Mouse (Mus musculus) heart, embryonic 16.5 days (tissue): ENCODE results near the gene Cacng7. TPM values are rescaled to one million over a fixed set of nuclear protein-coding genes. Genes with fewer than 3 reads are reported as not detected.

Source experiments
- ATAC-seq: fragments of 200-750 bp; cut with Nextera tagmentation; replicated peaks from 2 replicates; pipeline ENCODE4 v1.8.0; 2017; ENCODE audit warnings: moderate number of reproducible peaks; ENCODE audit not compliant: insufficient read depth, low FRiP score; ENCODE audit errors: extremely low read depth
- H3K27ac ChIP-seq: fragments of 300-500 bp; sonication (generic); 2 replicates; pipeline ENCODE4 v1.5.1; 2014; ENCODE audit warnings: mild to moderate bottlenecking, low read length, control low read depth, moderate library complexity
- H3K27me3 ChIP-seq: fragments of 300-500 bp; sonication (generic); 2 replicates; pipeline ENCODE4 v1.6.1; 2014; ENCODE audit warnings: low read length, mixed read lengths; ENCODE audit not compliant: control insufficient read depth, insufficient read depth
- H3K36me3 ChIP-seq: fragments of 300-500 bp; sonication (generic); 2 replicates; pipeline ENCODE4 v1.6.1; 2014; ENCODE audit not compliant: control insufficient read depth, insufficient read depth
- H3K4me1 ChIP-seq: fragments of 300-500 bp; sonication (generic); 2 replicates; pipeline ENCODE4 v1.6.1; 2014; ENCODE audit warnings: low read length, mixed read lengths; ENCODE audit not compliant: control insufficient read depth, insufficient read depth
- H3K4me2 ChIP-seq: fragments of 300-500 bp; sonication (generic); 2 replicates; pipeline ENCODE4 v1.6.1; 2014; ENCODE audit warnings: low read depth, mild to moderate bottlenecking, control low read depth, low read length
- H3K4me3 ChIP-seq: fragments of 300-500 bp; sonication (generic); 2 replicates; pipeline ENCODE4 v1.5.1; 2014; ENCODE audit warnings: mild to moderate bottlenecking, control low read depth, low read length
- H3K9ac ChIP-seq: fragments of 300-500 bp; sonication (generic); 2 replicates; pipeline ENCODE4 v1.6.1; 2014; ENCODE audit warnings: low read length, control low read depth
- H3K9me3 ChIP-seq: fragments of 300-500 bp; sonication (generic); replicated peaks from 2 replicates; pipeline ENCODE4 v1.6.1; 2016; ENCODE audit warnings: low read length; ENCODE audit not compliant: control insufficient read depth
- WGBS: fragments of 180-500 bp; shearing (Covaris S2); extraction: QIAGEN DNeasy Blood & Tissue Kit; methylation state at CpG from one replicate; pipeline ENCODE4 v1.1.7; 2014; 5-methylcytosine and 5-hydroxymethylcytosine counted together
- polyA plus RNA-seq: library from polyadenylated mRNA; unstranded; fragments of >200 nt; fragmentation: Nextera tagmentation; extraction: Ambion mirVana; gene quantifications from 2 replicates; pipeline ENCODE4 v1.2.1, GENCODE M21; 2015

The Cacng7 gene
- polyA plus RNA-seq, 1 experiment from 2014 or later: 0.16 TPM

DNA sequence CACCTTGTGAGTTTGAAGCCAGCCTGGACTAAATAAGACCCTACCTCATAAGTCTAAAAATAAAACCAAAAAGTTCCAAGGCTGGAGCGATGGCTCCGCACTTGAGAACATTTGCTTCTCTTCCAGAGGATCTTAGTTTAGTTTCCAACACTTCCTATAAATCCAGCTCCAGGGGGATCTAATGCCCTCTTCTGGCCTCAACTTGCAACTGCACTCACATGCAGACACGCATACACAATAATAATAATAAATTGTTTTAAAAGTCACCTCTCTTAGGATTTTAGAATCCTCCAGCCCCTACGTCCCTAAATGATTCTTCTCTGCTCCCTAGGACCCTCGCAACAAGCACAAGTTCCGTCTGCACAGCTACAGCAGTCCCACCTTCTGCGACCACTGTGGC lies 22.5 kb upstream of the Cacng7 start:
- ATAC-seq: no peak
- no peak overlapping the region for H3K9ac ChIP-seq
- H3K4me3 ChIP-seq: no peak overlapping the region
- H3K4me1 ChIP-seq: no peaks in the 10 kb centered on the region
- H3K9me3 ChIP-seq: peaks cover 4% of the 10 kb centered on the region
- WGBS: 94% methylated on average over 7 of the region's 7 CpGs
- peaks cover 7% of the 10 kb centered on the region; the same call in 1 of the 2 replicates for H3K27me3 ChIP-seq
- H3K27ac ChIP-seq: no peak overlapping the region
- H3K36me3 ChIP-seq: no peaks in the 10 kb centered on the region
- H3K4me2 ChIP-seq: no peak overlapping the region

DNA sequence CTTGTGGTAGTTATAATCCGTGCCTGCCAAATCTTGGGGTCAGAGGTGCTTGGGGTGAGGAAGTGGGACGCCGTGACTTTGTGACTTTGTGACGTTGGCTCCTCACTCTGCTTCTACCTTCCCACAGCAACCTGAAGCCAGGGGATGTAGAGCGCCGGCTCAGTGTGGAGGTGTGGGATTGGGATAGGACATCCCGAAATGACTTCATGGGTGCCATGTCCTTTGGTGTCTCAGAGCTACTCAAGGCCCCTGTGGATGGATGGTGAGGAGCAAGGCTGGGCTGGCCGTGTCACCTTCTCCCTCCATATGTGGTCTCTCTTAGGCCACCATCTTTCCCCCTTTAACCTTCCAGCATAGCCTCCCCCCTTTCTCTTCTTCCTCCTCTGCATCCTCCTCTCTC lies 19.2 kb upstream of the Cacng7 start:
- ATAC-seq: no peak
- peaks cover 4% of the 10 kb centered on the region for H3K9me3 ChIP-seq
- no peak overlapping the region for H3K27ac ChIP-seq
- H3K27me3 ChIP-seq: no peaks in the 10 kb centered on the region
- no peaks in the 10 kb centered on the region; the same call in 1 of the 2 replicates for H3K4me1 ChIP-seq
- H3K36me3 ChIP-seq: no peaks in the 10 kb centered on the region
- H3K9ac ChIP-seq: no peak overlapping the region
- no peak overlapping the region for H3K4me2 ChIP-seq
- H3K4me3 ChIP-seq: no peak overlapping the region
- WGBS: 72% methylated on average over 8 of the region's 8 CpGs

DNA sequence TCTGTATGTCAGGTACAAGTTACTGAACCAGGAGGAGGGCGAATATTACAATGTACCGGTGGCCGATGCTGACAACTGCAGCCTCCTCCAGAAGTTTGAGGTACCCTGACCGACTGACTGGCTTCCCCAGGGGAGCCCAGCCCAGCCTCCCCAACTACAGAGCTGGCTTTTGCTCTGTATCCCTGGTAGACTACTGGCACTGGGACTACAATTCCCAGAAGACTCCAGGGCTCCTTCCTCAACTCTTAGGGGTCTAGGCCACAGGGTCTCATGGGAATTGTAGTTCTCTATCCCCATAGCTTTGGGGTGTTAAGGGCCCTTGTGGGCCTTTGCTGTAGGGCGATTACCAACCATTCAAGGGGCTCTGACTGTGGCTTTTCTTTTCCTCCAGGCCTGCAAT lies 18.6 kb upstream of the Cacng7 start:
- Histone ChIP-seq H3K9ac (no peak overlapping the region), H3K9me3 (peaks cover 4% of the 10 kb centered on the region), H3K27me3 (no peaks in the 10 kb centered on the region), H3K27ac (no peak overlapping the region), H3K4me3 (no peak overlapping the region), H3K36me3 (no peaks in the 10 kb centered on the region), H3K4me2 (no peak overlapping the region), H3K4me1 (no peaks in the 10 kb centered on the region; the same call in 1 of the 2 replicates)
- ATAC-seq: no peak
- WGBS: 60% methylated on average over 5 of the region's 5 CpGs

DNA sequence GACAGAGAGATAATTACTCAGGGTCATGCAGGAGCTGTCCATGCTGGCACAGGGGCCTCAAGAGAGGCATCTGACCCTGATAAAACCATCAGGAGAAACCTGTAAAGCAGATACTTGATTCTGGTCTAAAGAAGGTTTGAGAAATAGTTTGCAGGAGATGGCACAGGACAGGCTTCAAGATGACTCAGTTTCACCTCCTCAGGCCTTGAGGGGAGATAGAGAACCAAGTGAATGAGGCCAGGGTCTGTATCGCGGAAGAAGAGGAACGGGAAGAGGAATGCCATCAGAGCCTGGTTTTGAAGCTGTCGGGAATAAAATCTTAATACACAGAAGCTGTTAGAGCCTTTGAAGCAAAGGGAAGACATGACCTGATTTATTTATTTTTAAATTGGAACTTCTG lies 15.1 kb upstream of the Cacng7 start:
- H3K9me3 ChIP-seq: no peaks in the 10 kb centered on the region
- H3K27me3 ChIP-seq: no peaks in the 10 kb centered on the region
- no peak overlapping the region for H3K4me2 ChIP-seq
- no peak overlapping the region for H3K9ac ChIP-seq
- H3K4me1 ChIP-seq: no peaks in the 10 kb centered on the region; the same call in 1 of the 2 replicates
- H3K36me3 ChIP-seq: no peaks in the 10 kb centered on the region
- no peak overlapping the region for H3K4me3 ChIP-seq
- no peak for ATAC-seq
- 38% methylated on average over 4 of the region's 4 CpGs for WGBS
- H3K27ac ChIP-seq: no peak overlapping the region

DNA sequence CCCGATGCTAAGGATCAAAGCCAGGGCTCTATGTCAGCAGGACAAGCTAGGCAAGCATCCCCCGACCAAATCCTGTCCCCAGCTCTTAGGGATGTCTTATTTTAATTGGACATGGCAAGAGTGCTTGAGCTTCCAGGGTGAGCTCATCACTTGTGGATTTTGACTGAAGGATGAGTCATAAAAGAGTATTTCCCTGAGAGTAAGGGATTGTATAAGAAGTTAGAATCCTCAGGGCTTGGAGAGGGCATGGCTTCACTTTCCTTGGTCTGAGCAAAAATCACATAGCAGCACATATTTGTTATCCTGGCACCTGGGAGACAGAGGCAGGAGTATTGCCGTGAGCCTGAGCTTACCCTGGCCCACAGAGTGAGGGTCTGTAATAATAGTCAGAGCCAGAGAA lies 11.9 kb upstream of the Cacng7 start:
- Histone ChIP-seq H3K27ac (no peak overlapping the region), H3K4me1 (no peaks in the 10 kb centered on the region; the same call in 1 of the 2 replicates), H3K9ac (no peak overlapping the region), H3K9me3 (no peaks in the 10 kb centered on the region), H3K27me3 (no peaks in the 10 kb centered on the region), H3K4me3 (no peak overlapping the region), H3K36me3 (no peaks in the 10 kb centered on the region), H3K4me2 (no peak overlapping the region)
- 59% methylated on average over 3 of the region's 3 CpGs for WGBS
- no peak for ATAC-seq

DNA sequence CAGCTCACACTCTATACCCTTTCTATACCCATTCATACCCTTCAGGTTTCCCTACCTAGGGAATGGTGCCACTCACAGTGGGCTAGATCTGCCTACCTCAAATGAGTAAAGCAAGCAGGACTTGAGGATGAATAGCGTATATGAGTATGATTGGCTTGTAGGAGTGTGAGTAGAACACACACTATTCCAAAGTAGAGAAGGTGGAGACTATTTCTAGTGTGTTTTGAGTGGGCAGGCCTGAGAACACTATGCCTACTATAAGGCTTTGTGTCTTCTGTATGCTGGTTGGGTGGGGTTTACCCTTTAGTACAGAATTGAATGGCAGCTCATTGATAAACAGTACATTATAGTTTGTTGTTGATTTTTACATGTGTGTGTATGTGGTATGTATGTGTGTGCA lies 8.9 kb upstream of the Cacng7 start:
- 77% methylated on average over 1 of the region's 1 CpGs for WGBS
- Histone ChIP-seq H3K4me3 (no peak overlapping the region), H3K27me3 (0 out of 2 replicates have a peak, but pooled peaks cover 3% of the 10 kb centered on the region)

DNA sequence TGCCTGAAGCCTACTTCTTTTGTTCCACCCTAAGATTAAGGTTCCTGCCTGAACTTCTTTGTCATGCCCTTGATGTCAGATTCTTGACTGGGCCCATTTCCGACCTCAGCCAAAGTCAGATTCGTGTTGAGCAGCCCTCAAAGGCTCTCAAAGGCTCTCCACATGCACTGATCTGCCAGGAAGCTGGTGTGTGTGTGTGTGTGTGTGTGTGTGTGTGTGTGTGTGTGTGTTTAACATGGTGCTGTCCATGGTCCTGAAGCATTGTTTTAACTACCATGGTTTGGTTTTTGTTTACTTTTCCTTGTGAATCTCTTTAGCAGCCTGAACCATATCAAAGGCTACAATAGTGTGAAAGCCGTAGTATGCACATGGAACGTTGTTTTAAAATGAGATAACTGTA lies 4.8 kb upstream of the Cacng7 start:
- H3K9ac ChIP-seq: no peak overlapping the region
- no peaks in the 10 kb centered on the region for H3K9me3 ChIP-seq
- no peak overlapping the region for H3K27ac ChIP-seq
- H3K27me3 ChIP-seq: peaks cover 23% of the 10 kb centered on the region
- peaks cover 15% of the 10 kb centered on the region for H3K4me1 ChIP-seq
- no peak overlapping the region for H3K4me3 ChIP-seq
- ATAC-seq: no peak
- H3K4me2 ChIP-seq: no peak overlapping the region
- no peaks in the 10 kb centered on the region for H3K36me3 ChIP-seq
- WGBS: 57% methylated on average over 4 of the region's 4 CpGs

More for the DNA sequence above, 8.9 kb upstream of the Cacng7 start:
- Histone ChIP-seq H3K9ac (no peak overlapping the region), H3K9me3 (no peaks in the 10 kb centered on the region), H3K4me2 (no peak overlapping the region), H3K36me3 (no peaks in the 10 kb centered on the region), H3K4me1 (no peaks in the 10 kb centered on the region), H3K27ac (no peak overlapping the region)
- ATAC-seq: no peak

DNA sequence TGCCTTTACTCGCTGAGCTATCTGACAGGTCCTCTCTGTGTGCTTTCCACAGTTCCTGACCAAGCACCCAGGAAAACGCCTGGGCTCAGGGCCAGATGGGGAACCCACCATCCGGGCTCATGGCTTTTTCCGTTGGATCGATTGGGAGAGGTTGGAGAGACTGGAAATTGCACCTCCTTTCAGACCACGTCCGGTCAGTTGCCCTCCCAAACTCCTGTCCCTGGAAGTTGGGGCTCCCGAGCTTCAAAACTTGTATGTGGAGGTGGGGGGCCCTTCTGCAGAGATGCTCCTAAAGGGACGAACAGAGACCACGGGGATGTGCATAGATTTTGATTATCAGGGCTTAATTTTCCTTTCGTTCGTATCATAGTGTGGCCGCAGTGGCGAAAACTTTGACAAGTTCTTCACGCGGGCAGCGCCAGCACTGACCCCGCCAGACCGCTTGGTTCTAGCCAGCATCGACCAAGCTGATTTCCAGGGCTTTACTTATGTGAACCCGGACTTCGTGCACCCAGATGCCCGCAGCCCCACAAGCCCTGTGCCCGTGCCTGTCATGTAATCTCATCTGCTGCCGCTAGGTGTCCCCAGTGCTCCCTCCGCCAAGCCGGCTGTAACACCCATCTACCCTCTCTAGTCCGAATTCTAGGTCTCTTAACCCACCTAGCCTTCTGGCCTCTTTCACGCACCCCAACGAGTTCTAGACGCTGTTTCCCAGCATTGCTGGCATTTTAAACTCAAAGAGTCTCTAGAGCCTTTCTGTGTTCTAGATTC lies 2.8 kb upstream of the Cacng7 start:
- H3K9me3 ChIP-seq: no peaks in the 10 kb centered on the region
- ATAC-seq: peak; percentile 54
- peaks cover 18% of the 10 kb centered on the region for H3K4me1 ChIP-seq
- WGBS: 19% methylated on average over 31 of the region's 31 CpGs
- no peak overlapping the region for H3K27ac ChIP-seq
- H3K27me3 ChIP-seq: peaks cover 36% of the 10 kb centered on the region
- 0 out of 2 replicates have a peak overlapping the region, but pooled peaks have one; percentile 12 for H3K9ac ChIP-seq
- peak overlapping the region; percentile 44; the same call in 1 of the 2 replicates for H3K4me2 ChIP-seq
- H3K36me3 ChIP-seq: no peaks in the 10 kb centered on the region
- H3K4me3 ChIP-seq: no peak overlapping the region

DNA sequence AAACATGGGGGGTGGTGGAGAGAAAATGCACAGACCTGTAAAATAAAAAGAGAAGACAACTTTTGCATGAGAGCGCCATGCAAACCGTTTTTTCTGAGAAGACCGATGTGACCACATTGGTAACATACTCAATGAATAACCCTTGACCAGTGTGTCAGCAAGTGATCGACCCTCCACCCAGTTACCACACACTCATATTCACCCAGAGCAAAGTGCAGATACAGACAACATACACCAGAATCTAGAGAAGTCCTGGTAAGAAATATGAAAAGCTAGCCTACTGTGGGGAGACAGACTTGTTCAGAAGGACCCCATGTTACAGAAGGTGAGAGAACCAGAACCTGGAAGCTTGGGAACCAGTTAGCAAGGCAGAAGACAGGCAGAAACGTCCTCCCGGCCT lies 1.6 kb upstream of the Cacng7 start:
- H3K9me3 ChIP-seq: no peaks in the 10 kb centered on the region
- H3K4me3 ChIP-seq: peak overlapping the region; percentile 54
- H3K27ac ChIP-seq: no peak overlapping the region
- no peak overlapping the region; the same call in 1 of the 2 replicates for H3K9ac ChIP-seq
- peaks cover 38% of the 10 kb centered on the region for H3K27me3 ChIP-seq
- 46% methylated on average over 6 of the region's 6 CpGs for WGBS
- peaks cover 18% of the 10 kb centered on the region for H3K4me1 ChIP-seq
- ATAC-seq: no peak
- H3K36me3 ChIP-seq: no peaks in the 10 kb centered on the region
- H3K4me2 ChIP-seq: peak overlapping the region; percentile 69
